Mouse (Mus musculus) splenic B cell, adult 2 months (primary cell): ENCODE data around the gene Rbp4.

ENCODE experiments used
- DNase-seq: peaks from one replicate; pipeline ENCODE4 v3.0.0-alpha.2; 2011; ENCODE audit warnings: low read depth, low spot score
- H3K27me3 ChIP-seq: 2 replicates; pipeline ENCODE4 v1.6.1; 2012; ENCODE audit warnings: mild to moderate bottlenecking, low read length, moderate library complexity, mixed read lengths; ENCODE audit not compliant: control insufficient read depth, poor library complexity, insufficient read depth, severe bottlenecking
- H3K36me3 ChIP-seq: 2 replicates; pipeline ENCODE4 v1.6.1; 2012; ENCODE audit warnings: mild to moderate bottlenecking, low read length, moderate library complexity, mixed read lengths; ENCODE audit not compliant: control insufficient read depth, poor library complexity, insufficient read depth, severe bottlenecking

Rbp4 gene

DNA sequence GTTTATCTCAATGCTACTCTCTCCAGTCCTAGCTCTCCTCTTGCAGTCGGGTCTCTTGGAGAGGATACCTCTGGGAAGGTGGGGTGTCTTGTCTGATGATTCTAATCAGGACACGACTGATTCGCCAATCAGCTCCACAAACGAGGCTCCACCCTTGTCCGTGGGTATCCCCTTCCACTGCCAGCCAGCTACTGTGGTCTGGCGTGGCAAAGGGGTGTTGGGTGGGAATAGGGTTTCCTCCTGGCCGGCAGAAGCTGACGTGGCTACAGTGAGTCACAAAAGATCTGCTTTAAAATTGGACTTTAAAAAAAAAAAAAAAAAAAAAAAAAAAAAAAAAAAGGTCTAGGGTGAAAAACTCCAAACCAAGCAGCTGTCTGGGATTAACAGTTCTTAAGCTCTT is 14.0 kb downstream of the Rbp4 start:
- H3K36me3 ChIP-seq, result no peaks in the 10 kb centered on the region
- no peak for DNase-seq
- H3K27me3 ChIP-seq, result no peaks in the 10 kb centered on the region

DNA sequence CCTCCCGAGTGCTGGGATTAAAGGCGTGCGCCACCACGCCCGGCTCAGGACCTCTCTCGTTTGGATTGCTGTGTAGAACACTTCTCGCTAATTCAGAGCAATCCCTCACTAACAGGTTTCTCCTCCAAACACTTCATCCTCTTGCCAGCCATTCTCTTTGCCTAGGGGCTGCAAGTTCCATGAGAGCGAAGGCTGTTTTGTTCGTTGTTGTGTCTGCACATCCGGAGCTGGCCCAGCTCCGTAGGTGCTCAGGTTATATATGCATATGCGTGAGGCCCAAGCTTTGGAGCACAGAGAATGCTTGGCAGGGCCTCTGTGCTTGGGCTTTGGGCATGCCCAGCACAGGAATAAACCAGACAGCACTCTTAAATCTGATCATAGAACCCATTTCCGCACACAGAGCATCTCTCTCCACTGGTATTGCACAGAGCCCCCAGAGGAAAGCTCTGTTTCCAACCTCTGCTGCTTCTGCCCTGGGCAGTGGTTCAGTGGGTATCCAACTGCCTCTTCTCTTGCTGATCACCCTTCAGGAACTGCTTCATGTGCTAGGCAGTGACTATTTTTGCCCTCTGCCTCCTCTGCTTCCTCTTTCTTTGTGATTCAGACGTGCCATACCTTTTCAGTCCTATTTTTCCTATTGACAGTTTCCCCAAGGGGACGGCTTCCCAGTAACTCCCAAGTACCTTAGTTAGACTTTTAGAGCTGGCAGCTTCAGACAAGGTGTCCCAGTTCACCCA is 15.4 kb downstream of the Rbp4 start:
- Histone ChIP-seq H3K36me3 (no peaks in the 10 kb centered on the region), H3K27me3 (no peaks in the 10 kb centered on the region)
- no peak for DNase-seq

DNA sequence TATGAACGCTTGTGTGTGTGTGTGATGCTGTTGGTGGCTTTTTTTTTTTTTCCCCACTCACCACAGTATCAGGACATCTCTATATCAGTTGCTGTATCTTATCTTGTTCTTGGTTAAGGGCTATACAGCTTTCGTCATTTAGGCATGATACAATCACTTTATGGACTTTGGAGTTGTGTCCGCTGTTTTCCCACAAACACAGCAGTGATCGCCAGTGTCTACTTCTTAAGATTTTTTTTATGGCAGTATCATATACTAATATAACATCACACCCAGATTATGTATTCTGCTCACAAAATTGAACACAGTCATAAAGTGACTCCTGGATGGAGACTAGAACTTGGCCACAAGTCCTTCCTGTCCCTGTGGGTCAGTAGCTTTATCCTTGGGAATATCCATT is 17.2 kb downstream of the Rbp4 start:
- DNase-seq, result no peak
- Histone ChIP-seq H3K36me3 (no peaks in the 10 kb centered on the region), H3K27me3 (no peaks in the 10 kb centered on the region)

GRCm38 (mm10) chr19:38096858-38097758 is 28.0 kb downstream of the Rbp4 start, which contains the start of gene Ffar4:
Gene Ffar4 (plus strand): TSS chr19:38097071.
- Histone ChIP-seq H3K27me3 (no peaks in the 10 kb centered on the region), H3K36me3 (no peaks in the 10 kb centered on the region)
- no peak for DNase-seq

DNA sequence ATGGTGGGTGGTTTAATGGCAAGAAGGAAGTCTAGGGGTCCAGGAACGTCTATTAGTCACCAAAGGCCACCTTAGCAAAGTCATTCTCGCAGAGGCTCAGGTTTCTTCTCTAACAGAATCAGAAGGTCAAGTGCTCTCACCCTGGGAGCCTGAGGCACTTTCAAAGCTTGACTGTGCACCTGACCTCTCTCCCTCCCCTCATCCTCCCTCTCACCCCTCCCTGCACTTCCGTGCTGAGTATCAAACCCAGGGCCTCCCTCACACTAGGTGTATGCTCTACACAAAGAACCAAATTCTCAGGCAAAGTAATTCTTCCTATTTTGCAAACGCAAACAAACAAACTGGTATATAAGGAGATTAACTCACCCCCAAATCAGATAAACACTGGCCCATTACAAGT is 28.9 kb downstream of the Rbp4 start:
- DNase-seq, result no peak
- H3K36me3 ChIP-seq, result no peaks in the 10 kb centered on the region
- H3K27me3 ChIP-seq, result no peaks in the 10 kb centered on the region

DNA sequence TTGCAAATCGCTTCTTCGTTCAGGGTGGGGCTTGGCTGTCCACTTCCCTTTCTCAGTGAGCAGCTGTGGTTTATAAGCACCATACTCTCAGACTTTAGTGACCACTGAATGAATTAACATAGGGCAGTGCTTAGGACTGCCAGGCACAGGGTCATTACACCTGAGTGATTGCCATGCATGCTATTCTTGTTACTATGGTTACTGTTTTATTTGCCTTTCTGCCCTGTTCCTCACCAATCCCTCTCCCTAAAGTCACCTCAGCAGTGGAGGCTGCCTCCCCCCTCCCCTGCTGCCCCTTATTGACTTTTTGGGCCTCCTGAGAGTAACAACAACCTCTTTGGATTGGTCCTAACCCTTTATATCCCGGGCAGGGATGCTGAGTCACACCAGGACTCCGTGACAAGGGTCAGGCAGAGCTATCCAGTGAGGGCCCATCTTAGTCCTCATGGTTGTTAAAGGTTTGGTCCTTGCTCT is 33.5 kb downstream of the Rbp4 start:
- peak; percentile 25 for DNase-seq
- no peaks in the 10 kb centered on the region for H3K27me3 ChIP-seq
- no peaks in the 10 kb centered on the region for H3K36me3 ChIP-seq

- H3K27me3 ChIP-seq, result no peaks in the 10 kb centered on the region
- no peaks in the 10 kb centered on the region for H3K36me3 ChIP-seq
- no peak for DNase-seq
Measured at GRCm38 (mm10) chr19:38089358-38089757, 35.7 kb downstream of the Rbp4 start.

DNA sequence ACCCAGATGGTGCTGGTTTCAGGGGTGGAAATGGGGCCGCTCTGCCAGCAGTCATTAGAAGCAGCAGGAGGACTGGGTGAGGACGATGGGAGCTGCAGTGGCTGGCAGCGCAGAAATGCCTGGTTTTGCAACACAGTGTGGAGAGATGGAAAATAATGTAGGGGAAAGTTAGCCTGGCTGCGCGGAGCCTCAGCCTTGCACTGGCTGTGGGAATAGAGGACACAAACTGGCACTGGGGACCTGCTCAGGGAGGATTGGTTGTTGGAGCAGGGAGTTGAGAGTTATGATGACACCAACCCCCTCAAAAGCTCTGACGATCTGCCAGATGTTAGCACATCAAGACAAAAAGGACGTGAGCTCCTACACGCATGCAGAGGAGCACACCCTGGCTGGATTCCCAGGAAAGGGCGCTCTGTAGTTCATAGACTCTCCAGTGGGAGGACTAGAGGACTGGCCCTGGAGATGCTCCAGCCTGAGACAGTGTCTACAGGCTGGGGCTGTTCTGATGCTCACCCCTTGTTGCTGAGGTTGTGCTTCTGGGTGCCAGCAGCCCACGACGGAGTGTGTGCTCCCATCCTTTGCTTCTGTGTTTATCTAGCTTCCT is 38.0 kb downstream of the Rbp4 start:
- no peak for DNase-seq
- H3K27me3 ChIP-seq, result no peaks in the 10 kb centered on the region
- H3K36me3 ChIP-seq, result no peaks in the 10 kb centered on the region

GRCm38 (mm10) chr19:38085841-38086240 is 39.2 kb downstream of the Rbp4 start:
- no peaks in the 10 kb centered on the region for H3K27me3 ChIP-seq
- no peak for DNase-seq

GRCm38 (mm10) chr19:38082931-38083525 is 42.1 kb downstream of the Rbp4 start:
- Histone ChIP-seq H3K27me3 (no peaks in the 10 kb centered on the region), H3K36me3 (no peaks in the 10 kb centered on the region)
- no peak for DNase-seq

More at GRCm38 (mm10) chr19:38085841-38086240, 39.2 kb downstream of the Rbp4 start:
- no peaks in the 10 kb centered on the region for H3K36me3 ChIP-seq

- no peak for DNase-seq
- H3K27me3 ChIP-seq, result no peaks in the 10 kb centered on the region
- no peaks in the 10 kb centered on the region for H3K36me3 ChIP-seq
Measured at GRCm38 (mm10) chr19:38081361-38081760, 43.7 kb downstream of the Rbp4 start.

GRCm38 (mm10) chr19:38077851-38078540 is 47.1 kb downstream of the Rbp4 start:
- Histone ChIP-seq H3K36me3 (no peaks in the 10 kb centered on the region), H3K27me3 (no peaks in the 10 kb centered on the region)
- DNase-seq, result no peak

GRCm38 (mm10) chr19:38076251-38076650 is 48.8 kb downstream of the Rbp4 start:
- no peak for DNase-seq
- H3K27me3 ChIP-seq, result no peaks in the 10 kb centered on the region
- no peaks in the 10 kb centered on the region for H3K36me3 ChIP-seq

DNA sequence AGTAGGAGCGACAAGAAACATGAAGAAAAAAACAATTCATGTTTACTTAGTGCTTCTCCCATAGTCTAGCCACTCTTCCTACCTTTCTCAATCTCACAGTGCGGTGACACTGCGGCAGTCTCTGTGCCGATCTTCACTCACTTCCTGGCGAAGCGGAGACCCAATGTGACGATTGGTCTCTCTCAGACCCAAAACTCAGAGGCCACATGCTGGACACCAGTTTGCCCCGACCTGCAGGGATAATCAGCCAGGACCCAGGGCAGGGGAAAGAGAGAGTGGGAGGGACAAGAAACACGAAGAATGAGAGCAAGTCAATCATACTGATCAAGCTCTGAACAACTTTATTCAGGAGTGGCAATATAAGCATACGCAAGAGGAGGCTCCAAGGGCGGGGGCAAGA is 50.0 kb downstream of the Rbp4 start:
- H3K27me3 ChIP-seq, result no peaks in the 10 kb centered on the region
- DNase-seq, result no peak
- H3K36me3 ChIP-seq, result no peaks in the 10 kb centered on the region
